Mouse (Mus musculus): ENCODE data around the gene Eva1a.

Eva1a gene

DNA sequence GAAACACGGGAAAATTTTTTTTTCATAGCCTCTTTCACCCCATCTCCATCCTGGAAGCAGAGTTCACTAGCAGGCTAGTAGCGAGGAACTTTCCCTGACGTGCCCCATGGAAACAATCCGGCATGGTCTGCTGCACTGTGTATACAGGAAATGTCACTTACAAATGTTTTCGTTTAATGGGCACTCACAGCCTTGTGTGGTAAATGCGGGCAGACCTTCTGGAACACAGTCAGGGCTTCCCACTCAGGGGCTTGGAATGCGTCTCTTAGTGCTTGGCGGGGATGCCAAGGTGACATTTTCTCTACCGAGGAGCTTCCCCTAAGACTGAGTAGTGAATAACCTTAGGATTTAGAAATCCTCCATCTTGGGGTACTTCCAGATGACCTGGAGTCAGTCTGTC, 87.0 kb downstream of the Eva1a start:
- no peak for DNase-seq (ENCODE audit: low read depth, low spot score)

DNA sequence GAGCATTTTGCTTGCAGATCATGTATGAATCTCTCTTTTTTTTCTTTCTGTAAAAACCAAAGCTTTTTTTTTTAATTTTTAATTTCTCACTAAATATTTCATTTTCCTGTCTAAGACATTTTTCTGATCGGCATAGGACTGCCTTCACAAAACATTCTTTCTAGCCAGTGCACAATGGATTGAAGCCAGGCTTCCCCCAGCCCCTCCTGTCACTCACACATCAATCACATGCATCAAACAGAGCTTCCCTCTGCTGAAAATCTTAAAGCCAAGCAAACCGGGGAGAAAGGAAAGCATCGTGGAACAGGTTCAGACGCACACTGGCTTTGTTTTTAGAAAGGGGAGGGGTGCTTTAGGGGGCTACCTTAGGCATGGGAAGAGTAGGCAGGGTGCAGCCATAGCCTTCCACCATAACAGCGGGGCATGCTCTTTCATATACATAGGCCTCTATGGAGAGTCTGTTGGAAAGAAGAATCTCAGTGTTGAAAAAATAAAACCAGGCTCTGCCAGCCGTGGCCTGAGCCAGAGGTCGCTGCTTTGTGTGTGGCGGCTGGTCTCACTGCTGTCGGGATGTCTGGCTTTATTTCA, 88.9 kb downstream of the Eva1a start:
- DNase-seq (ENCODE audit: low read depth, low spot score): no peak

DNA sequence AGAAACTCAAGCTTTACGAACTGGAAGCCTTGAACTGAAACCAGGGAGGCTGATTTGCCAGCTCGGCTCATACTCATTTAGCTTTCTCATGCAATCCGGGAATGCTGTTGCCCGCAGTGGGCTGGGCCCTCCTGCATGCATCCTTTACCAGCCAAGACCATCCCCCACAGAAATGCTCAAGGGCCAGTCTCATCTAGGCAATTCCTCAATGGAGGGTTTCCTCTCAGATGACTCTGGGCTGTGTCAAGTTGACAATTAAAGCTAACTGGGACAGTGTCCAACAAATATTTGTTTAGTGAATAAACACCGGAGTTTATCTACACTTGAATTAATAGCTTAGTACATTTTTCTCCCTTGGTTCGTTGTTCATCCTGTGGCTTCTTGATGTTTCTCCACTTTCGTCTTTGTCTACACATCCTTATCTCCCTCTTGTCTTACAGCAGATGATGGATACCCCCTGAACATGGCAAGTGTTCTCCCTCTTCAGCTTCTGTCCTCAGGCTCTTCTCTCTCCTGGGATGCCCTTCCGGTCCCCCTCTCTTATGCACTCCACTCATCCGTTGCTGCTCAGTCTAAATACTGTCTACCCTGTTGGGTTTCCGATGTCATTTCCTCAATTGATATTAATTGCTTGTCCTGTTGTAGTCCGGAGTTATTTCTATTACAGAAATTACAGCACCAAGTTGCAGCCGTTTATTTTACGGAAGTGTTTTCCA, 92.2 kb downstream of the Eva1a start:
- no peak for DNase-seq (ENCODE audit: low read depth, low spot score)

DNA sequence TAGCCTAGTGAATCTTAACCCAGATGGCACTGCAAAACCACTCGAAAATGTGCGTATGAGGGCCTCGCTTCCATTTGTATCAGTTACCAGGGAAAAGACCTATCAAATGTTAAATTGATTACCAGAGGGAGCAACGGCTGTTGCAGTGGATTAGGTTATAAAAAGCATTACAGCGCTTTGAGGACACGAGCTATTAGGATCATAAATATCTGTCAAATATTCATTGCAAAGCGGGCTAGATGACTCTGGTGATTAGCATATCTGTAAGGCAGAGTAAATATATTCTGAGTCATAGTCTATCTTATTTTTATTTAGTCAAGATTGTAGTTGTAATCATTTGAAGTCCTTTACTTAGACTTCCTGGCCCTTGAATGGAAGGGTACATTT, 92.7 kb downstream of the Eva1a start:
- no peak for DNase-seq (ENCODE audit: low read depth, low spot score)

DNA sequence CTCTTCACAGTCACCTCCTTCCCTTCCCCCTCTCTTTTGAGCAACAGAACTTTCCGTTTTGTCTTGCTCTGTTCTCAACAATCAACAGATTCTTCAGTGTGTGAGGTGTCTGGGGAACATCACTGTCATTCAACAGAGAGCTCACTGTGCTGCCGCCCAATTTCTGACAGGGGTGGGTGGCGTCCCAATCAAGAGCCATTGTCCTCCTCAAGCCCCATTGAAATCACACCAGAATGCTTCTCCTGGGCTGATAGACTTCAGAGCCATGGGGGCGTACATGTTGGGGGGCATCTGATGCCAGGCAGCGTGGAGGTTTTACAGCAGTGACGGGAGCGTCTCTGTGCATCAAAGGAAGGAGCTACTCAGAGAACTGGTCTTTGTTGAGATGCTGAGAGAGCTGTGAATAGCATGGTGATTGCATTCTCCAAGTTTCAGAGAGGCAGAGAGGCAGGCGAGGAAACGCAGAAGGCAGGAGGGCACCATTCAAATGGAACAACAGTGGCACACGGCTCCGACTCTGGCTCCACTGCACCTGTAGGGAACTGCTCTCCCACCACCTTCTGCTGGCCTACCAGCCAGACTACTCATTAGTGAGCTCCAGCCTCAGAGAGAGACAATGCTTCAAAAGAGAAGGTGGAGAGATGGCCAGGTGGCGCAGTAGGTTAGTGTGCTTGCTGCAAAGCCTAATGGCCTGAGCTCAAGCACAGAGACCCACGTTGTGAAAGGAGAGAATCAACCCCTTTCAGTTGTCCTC, 95.3 kb downstream of the Eva1a start:
- DNase-seq (ENCODE audit: low read depth, low spot score): no peak

Data from brain, embryonic 18.5 days (tissue).